Mouse (Mus musculus) gonadal fat pad, adult 2 months (tissue): ENCODE measurements around the gene Ccdc73. TPM values are rescaled to one million over a fixed set of nuclear protein-coding genes. Genes with fewer than 3 reads are reported as not detected.

Experiments used
- DNase-seq: peaks from one replicate; pipeline ENCODE4 v3.0.0-alpha.2; 2012; ENCODE audit warnings: low read depth
- polyA plus RNA-seq: library from polyadenylated mRNA; depleted of rRNA; stranded (reverse); fragments of >200 nt; gene quantifications from 2 replicates; pipeline ENCODE4 v1.2.3, GENCODE M21; 2012; rRNA removed

Gene Ccdc73
- polyA plus RNA-seq, 1 experiment, result 2.7 TPM

DNA sequence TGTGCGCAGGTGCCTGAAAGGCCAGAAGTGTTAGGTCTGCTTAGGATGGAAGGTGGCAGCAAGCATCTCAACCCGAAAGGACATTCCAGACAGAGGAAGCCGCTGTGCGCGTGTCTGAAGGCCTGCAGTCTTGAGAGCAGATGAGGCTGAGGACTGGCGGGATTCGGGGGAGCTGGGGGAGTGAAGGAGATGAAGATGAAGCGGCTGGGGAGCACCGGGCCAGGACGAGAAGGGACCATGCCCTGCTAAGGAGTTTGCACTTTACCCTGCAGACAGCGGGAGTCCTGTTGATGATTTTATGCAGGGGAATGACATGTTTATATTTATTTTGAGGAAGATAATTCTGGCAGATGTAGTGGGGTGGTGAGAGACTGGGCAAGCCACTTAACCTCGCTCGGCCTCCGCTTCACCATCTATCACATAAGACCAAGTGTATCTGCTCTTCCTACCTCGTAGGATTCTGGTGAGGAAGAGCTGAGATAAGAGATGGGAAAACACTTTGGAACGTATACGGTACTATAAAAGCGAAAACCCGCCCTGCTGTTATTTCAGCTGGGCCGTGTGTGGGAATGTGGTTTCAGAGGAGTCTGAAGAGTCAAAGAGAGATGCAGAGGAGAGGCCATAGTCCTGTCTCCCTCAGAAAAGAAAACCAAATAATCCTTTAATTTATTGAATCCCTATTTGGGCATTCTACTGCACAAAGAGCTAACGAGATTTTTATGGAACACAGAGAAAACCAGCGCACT, 159.5 kb downstream of the Ccdc73 start:
- no peak for DNase-seq

DNA sequence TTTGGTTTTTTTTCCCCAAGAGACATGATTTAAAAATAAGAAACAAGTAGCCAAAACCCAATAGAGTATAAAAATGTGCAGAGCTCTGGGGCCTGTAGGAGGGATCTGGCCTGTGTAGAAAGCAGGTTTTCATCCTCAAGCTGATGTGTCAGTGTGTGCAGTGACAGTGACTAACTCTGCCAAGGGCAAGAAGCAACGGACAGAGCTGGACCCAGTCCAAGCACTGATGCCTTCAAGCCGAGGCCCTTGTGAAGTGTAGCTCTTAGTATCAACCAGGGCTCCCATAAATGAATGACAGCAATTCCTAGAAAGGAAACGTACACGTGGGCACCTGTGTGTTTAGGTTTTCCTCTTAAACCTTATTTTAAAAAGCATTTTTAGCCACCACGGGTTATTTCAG, 161.2 kb downstream of the Ccdc73 start:
- no peak for DNase-seq

- DNase-seq, result no peak
Observed at GRCm38 (mm10) chr2:105030505-105030904, 162.9 kb downstream of the Ccdc73 start.

DNA sequence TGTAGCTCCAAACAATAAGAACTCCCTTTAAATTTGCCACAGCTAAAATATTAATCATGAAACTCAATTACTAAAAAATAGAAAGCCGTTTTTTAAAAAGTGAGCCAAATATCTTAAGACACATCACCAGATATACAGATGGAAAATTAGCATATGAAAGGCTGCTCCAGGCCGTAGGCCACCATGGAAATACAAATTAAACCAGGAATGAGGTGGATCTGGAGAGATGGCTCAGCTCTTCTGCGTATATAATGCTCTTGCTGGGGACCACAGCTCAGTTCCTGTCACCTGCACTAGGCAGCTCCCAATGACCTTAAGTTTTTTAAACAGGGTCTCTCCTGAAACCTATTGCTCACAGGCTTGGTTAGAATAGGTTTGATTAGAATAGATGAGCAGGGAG, 166.5 kb downstream of the Ccdc73 start:
- DNase-seq, result no peak

DNA sequence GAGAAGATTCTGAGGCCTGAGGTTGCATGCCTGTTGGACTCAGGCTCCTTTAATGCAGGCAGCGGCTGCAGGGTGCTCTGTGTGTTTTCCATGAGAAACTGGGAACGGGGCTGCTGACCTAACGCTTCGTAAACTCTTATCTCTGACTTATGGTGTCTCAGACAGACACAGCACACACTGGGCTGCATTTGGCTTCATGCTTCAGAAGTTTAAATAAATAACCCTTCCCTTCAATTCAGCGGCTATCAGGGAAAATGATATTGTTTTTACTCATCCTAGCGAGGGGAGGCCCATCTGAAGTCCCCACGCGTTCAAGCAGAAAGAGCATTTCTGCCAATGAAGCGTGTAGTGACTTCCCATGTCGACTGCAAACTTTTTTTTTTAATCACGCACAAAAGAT, 168.4 kb downstream of the Ccdc73 start:
- DNase-seq, result no peak

GRCm38 (mm10) chr2:105036401-105037070, 168.9 kb downstream of the Ccdc73 start:
- DNase-seq, result no peak

DNA sequence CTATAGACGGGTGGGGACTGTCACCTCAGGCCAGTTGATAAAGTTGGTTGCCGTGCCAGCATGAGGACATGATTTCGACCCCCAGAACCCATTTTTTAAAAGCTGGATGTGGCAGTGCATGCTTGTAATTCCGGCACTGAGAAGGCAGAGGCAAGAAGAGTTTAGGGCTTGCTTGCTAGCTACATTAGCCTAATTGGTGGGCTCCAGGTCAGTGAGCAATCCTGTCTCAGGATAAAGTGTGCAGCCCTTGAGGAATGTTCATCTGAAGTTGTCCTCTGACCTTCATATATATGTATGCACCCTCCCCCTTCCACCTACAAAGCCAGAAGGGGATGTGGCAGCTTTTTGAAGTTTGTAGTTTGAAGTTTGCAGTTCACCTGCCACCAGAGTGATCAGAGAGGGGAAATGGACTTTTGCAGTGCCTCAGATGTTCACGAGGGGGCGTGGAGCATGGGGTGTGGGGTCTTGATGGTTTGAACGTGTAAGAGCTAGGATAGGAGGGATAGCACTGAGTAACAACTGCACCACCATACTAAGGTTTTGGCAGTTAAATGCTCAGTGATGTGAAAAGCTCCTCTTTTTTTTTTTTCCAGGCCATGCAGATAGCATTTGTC, 170.5 kb downstream of the Ccdc73 start:
- no peak for DNase-seq

DNA sequence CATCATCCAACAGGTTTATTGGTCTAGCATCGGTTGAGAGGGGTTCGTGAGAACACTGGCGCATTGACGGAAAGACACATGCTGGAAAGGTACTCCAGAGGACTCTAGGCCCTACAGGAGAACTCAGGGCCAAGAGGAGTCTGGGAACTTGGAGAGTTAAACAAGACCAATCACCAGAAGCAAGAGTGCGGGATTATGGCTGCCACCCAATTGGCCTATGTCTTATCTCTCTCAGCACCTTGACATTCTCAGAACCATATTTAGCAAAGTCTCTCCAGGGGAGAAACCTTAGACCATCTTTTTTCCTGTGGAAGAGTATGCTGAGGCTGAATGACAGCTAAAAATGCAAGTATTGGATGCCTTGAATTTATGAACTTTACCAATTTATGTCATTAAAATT, 171.3 kb downstream of the Ccdc73 start:
- no peak for DNase-seq

DNA sequence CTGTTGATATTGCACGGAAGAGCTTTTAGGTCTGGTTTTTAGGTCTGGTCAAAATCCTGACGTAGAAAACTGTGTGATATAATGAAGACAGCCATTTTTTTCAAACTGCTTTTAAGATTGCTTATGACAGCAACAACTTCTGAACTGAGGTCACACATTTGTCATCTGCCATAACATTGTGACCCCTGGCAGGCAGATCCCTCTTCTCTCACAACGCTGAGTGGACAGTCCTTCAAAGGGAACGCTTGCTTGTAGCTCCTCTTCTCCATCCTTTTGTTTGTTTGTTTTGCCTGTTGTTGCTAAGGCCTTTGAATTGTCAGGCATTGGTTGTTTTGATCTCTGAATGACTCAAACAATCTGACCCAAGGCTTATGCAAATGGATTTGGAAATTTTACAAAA, 173.3 kb downstream of the Ccdc73 start:
- no peak for DNase-seq

DNA sequence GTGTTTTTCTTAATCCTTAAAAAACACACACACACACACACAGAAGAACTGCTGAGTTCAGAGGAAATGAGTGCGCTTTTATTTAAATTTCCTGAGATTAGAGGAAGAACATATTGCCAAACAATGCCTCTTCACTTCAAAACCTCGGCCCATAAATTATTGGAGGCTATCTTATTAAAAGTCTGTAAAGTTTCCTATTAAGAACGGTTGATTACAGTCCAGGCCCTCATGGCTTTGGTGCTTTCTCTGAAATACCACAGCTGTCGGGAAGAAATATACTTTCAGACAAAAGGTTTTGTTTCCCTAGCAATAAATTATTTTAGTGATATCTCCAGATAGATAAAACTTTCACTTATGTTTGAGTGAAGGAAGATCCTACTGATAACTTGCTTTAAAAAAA, 175.5 kb downstream of the Ccdc73 start:
- DNase-seq, result no peak

- no peak for DNase-seq
Observed at GRCm38 (mm10) chr2:105048301-105048700, 180.7 kb downstream of the Ccdc73 start.

DNA sequence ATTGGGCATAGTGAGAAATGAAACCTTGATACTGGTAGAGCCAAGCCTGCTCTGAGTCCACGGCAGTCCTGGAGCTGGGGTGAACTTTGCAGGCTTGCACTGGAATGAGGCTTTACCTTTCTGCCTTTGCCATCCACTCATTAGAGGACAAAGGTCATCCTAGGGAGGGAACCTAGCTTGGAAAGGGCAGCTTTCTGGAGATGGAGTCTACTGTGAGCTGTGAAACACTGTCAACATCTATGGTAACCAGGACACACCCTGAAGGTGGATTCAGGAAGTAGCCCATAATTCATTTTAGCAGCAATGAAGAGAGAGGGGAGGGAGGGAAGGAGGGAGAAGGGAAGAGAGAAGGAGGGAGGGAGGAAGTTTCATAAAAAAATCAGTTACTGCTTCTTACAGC, 187.9 kb downstream of the Ccdc73 start:
- DNase-seq, result no peak

GRCm38 (mm10) chr2:105058577-105059116, 191.0 kb downstream of the Ccdc73 start:
- DNase-seq, result no peak

GRCm38 (mm10) chr2:105062741-105063372, 195.3 kb downstream of the Ccdc73 start:
- DNase-seq, result no peak

Other genes with a start within 250 kb of the Ccdc73 start
- gene Tcp11l1, start 155.6 kb upstream of the Ccdc73 start, polyA plus RNA-seq, result 9.2 and 20.2 TPM in 2 replicates
- gene Pin1rt1, start 151.4 kb upstream of the Ccdc73 start, polyA plus RNA-seq, result 0.28 and 0.53 TPM in 2 replicates
- 21.2 and 25.3 TPM in 2 replicates for gene Depdc7, start 124.9 kb upstream of the Ccdc73 start, polyA plus RNA-seq
- gene Qser1, start 51.0 kb upstream of the Ccdc73 start, polyA plus RNA-seq, result 5.1 and 5.9 TPM in 2 replicates
- 0.47 and 0.96 TPM in 2 replicates for gene Prrg4, start 17.9 kb upstream of the Ccdc73 start, polyA plus RNA-seq
- gene Eif3m, start 149.3 kb downstream of the Ccdc73 start, polyA plus RNA-seq, result 50.9 and 52.3 TPM in 2 replicates
- gene Gm11060, start 224.2 kb downstream of the Ccdc73 start, polyA plus RNA-seq, result not detected in 2 replicates